Mouse (Mus musculus): ENCODE data around the gene Rnaseh1. TPM values are rescaled to one million over a fixed set of nuclear protein-coding genes. Genes with fewer than 3 reads are reported as not detected.
A peak's percentile ranks its signal among the peaks of the same experiment; 100 is the strongest.

Rnaseh1 gene
- polyA plus RNA-seq, 1 experiment from 2014 or later, result 31.7 TPM

GRCm38 (mm10) chr12:28697821-28698595 lies 48.6 kb downstream of the Rnaseh1 start:
- WGBS, result 77% methylated on average over 14 of the region's 14 CpGs
- Histone ChIP-seq H3K4me1 (no peaks in the 10 kb centered on the region; the same call in 1 of the 2 replicates), H3K4me2 (no peak overlapping the region), H3K9me3 (no peaks in the 10 kb centered on the region), H3K4me3 (no peak overlapping the region), H3K27ac (no peak overlapping the region), H3K27me3 (no peaks in the 10 kb centered on the region), H3K36me3 (peaks cover 44% of the 10 kb centered on the region), H3K9ac (no peak overlapping the region)
- no peak for ATAC-seq (ENCODE audit: insufficient number of reproducible peaks, insufficient read depth, low FRiP score, low TSS enrichment, low read depth)

- 75% methylated on average over 5 of the region's 5 CpGs for WGBS
- no peaks in the 10 kb centered on the region for H3K9me3 ChIP-seq
- no peaks in the 10 kb centered on the region for H3K27me3 ChIP-seq
- H3K36me3 ChIP-seq, result peaks cover 40% of the 10 kb centered on the region
- H3K4me3 ChIP-seq, result no peak overlapping the region
- no peak overlapping the region for H3K4me2 ChIP-seq
- H3K27ac ChIP-seq, result no peak overlapping the region
- H3K9ac ChIP-seq, result no peak overlapping the region
- no peaks in the 10 kb centered on the region; the same call in 1 of the 2 replicates for H3K4me1 ChIP-seq
- ATAC-seq (ENCODE audit: insufficient number of reproducible peaks, insufficient read depth, low FRiP score, low TSS enrichment, low read depth), result no peak
These were observed 49.7 kb downstream of the Rnaseh1 start for GRCm38 (mm10) chr12:28699086-28699485.

- no peak overlapping the region for H3K9ac ChIP-seq
- H3K4me3 ChIP-seq, result no peak overlapping the region
- no peaks in the 10 kb centered on the region for H3K9me3 ChIP-seq
- no peaks in the 10 kb centered on the region for H3K27me3 ChIP-seq
- no peak for ATAC-seq (ENCODE audit: insufficient number of reproducible peaks, insufficient read depth, low FRiP score, low TSS enrichment, low read depth)
- peaks cover 35% of the 10 kb centered on the region for H3K36me3 ChIP-seq
- H3K4me2 ChIP-seq, result no peak overlapping the region
- peak overlapping the region; percentile 78; the same call in 1 of the 2 replicates for H3K27ac ChIP-seq
- no peaks in the 10 kb centered on the region; the same call in 1 of the 2 replicates for H3K4me1 ChIP-seq
- WGBS, result 6% methylated on average over 6 of the region's 6 CpGs
These were observed 50.3 kb downstream of the Rnaseh1 start for GRCm38 (mm10) chr12:28699656-28700055.

- ATAC-seq (ENCODE audit: insufficient number of reproducible peaks, insufficient read depth, low FRiP score, low TSS enrichment, low read depth), result no peak
These were observed 50.7 kb downstream of the Rnaseh1 start for GRCm38 (mm10) chr12:28700101-28700511.

GRCm38 (mm10) chr12:28700561-28701025 lies 51.2 kb downstream of the Rnaseh1 start:
- no peaks in the 10 kb centered on the region for H3K27me3 ChIP-seq
- no peaks in the 10 kb centered on the region for H3K9me3 ChIP-seq
- H3K9ac ChIP-seq, result 0 out of 2 replicates have a peak overlapping the region, but pooled peaks have one; percentile 49
- no peaks in the 10 kb centered on the region; the same call in 1 of the 2 replicates for H3K4me1 ChIP-seq
- H3K27ac ChIP-seq, result no peak overlapping the region; the same call in 1 of the 2 replicates
- H3K4me2 ChIP-seq, result no peak overlapping the region
- 86% methylated on average over 19 of the region's 19 CpGs for WGBS
- ATAC-seq (ENCODE audit: insufficient number of reproducible peaks, insufficient read depth, low FRiP score, low TSS enrichment, low read depth), result no peak
- H3K4me3 ChIP-seq, result no peak overlapping the region
- H3K36me3 ChIP-seq, result peaks cover 25% of the 10 kb centered on the region

More at GRCm38 (mm10) chr12:28700101-28700511, 50.7 kb downstream of the Rnaseh1 start:
- peak overlapping the region; percentile 49; the same call in 1 of the 2 replicates for H3K9ac ChIP-seq
- H3K9me3 ChIP-seq, result no peaks in the 10 kb centered on the region
- H3K4me3 ChIP-seq, result no peak overlapping the region
- H3K27me3 ChIP-seq, result no peaks in the 10 kb centered on the region
- 36% methylated on average over 3 of the region's 3 CpGs for whole genome bisulfite sequencing
- H3K27ac ChIP-seq, result peak overlapping the region; percentile 78
- no peaks in the 10 kb centered on the region; the same call in 1 of the 2 replicates for H3K4me1 ChIP-seq
- peaks cover 30% of the 10 kb centered on the region for H3K36me3 ChIP-seq
- H3K4me2 ChIP-seq, result no peak overlapping the region

GRCm38 (mm10) chr12:28701302-28701701 lies 51.9 kb downstream of the Rnaseh1 start:
- WGBS, result 88% methylated on average over 11 of the region's 11 CpGs
- Histone ChIP-seq H3K4me1 (no peaks in the 10 kb centered on the region; the same call in 1 of the 2 replicates), H3K4me2 (no peak overlapping the region), H3K27me3 (no peaks in the 10 kb centered on the region), H3K36me3 (peaks cover 18% of the 10 kb centered on the region), H3K27ac (no peak overlapping the region), H3K9me3 (no peaks in the 10 kb centered on the region), H3K9ac (no peak overlapping the region), H3K4me3 (no peak overlapping the region)
- no peak for ATAC-seq (ENCODE audit: insufficient number of reproducible peaks, insufficient read depth, low FRiP score, low TSS enrichment, low read depth)

- H3K9me3 ChIP-seq, result no peaks in the 10 kb centered on the region
- no peak overlapping the region for H3K27ac ChIP-seq
- ATAC-seq (ENCODE audit: insufficient number of reproducible peaks, insufficient read depth, low FRiP score, low TSS enrichment, low read depth), result no peak
- H3K4me2 ChIP-seq, result no peak overlapping the region
- no peak overlapping the region for H3K9ac ChIP-seq
- no peaks in the 10 kb centered on the region for H3K27me3 ChIP-seq
- H3K36me3 ChIP-seq, result peaks cover 15% of the 10 kb centered on the region
- H3K4me3 ChIP-seq, result no peak overlapping the region
- 6% methylated on average over 12 of the region's 12 CpGs for WGBS
- H3K4me1 ChIP-seq, result no peaks in the 10 kb centered on the region; the same call in 1 of the 2 replicates
These were observed 55.0 kb downstream of the Rnaseh1 start for GRCm38 (mm10) chr12:28704381-28704780.

- Histone ChIP-seq H3K4me2 (no peak overlapping the region), H3K4me3 (no peak overlapping the region), H3K4me1 (no peaks in the 10 kb centered on the region; the same call in 1 of the 2 replicates), H3K36me3 (peaks cover 23% of the 10 kb centered on the region), H3K9ac (no peak overlapping the region), H3K27ac (no peak overlapping the region), H3K27me3 (no peaks in the 10 kb centered on the region), H3K9me3 (no peaks in the 10 kb centered on the region)
- WGBS, result 85% methylated on average over 6 of the region's 6 CpGs
- no peak for ATAC-seq (ENCODE audit: insufficient number of reproducible peaks, insufficient read depth, low FRiP score, low TSS enrichment, low read depth)
These were observed 55.8 kb downstream of the Rnaseh1 start for GRCm38 (mm10) chr12:28705204-28705603.

- no peak overlapping the region for H3K4me2 ChIP-seq
- H3K36me3 ChIP-seq, result peaks cover 45% of the 10 kb centered on the region
- H3K4me3 ChIP-seq, result no peak overlapping the region
- H3K27me3 ChIP-seq, result no peaks in the 10 kb centered on the region
- 81% methylated on average over 4 of the region's 4 CpGs for WGBS
- H3K9ac ChIP-seq, result no peak overlapping the region
- H3K27ac ChIP-seq, result no peak overlapping the region
- no peaks in the 10 kb centered on the region for H3K9me3 ChIP-seq
- no peak for ATAC-seq (ENCODE audit: insufficient number of reproducible peaks, insufficient read depth, low FRiP score, low TSS enrichment, low read depth)
- H3K4me1 ChIP-seq, result no peaks in the 10 kb centered on the region
These were observed 58.8 kb downstream of the Rnaseh1 start for GRCm38 (mm10) chr12:28708154-28708553.

Small RNA genes lying within 50 kb of the gene (microRNA-seq; reads per million reads assigned to microRNA genes)
- not detected for gene Mir6937

Other genes starting within 250 kb of the Rnaseh1 start
- gene Dcdc2c, start 97.2 kb upstream of the Rnaseh1 start, polyA plus RNA-seq (2015; fragmentation: Nextera tagmentation; extraction: Ambion mirVana), result 0.18 TPM in 1 of 2 replicates, not detected in the other
- not detected in 2 replicates for gene Allc, start 67.1 kb upstream of the Rnaseh1 start, polyA plus RNA-seq (2015; fragmentation: Nextera tagmentation; extraction: Ambion mirVana)
- 0.30 TPM in 1 of 2 replicates, not detected in the other for gene Colec11, start 26.2 kb upstream of the Rnaseh1 start, polyA plus RNA-seq (2015; fragmentation: Nextera tagmentation; extraction: Ambion mirVana)
- 763 and 839 TPM in 2 replicates for gene Rps7, start 13.6 kb upstream of the Rnaseh1 start, polyA plus RNA-seq (2015; fragmentation: Nextera tagmentation; extraction: Ambion mirVana)
- 69.5 and 72.0 TPM in 2 replicates for gene Adi1, start 25.6 kb downstream of the Rnaseh1 start, polyA plus RNA-seq (2015; fragmentation: Nextera tagmentation; extraction: Ambion mirVana)
- 45.0 and 47.1 TPM in 2 replicates for gene Trappc12, start 100.9 kb downstream of the Rnaseh1 start, polyA plus RNA-seq (2015; fragmentation: Nextera tagmentation; extraction: Ambion mirVana)
- gene Eipr1, start 102.2 kb downstream of the Rnaseh1 start, polyA plus RNA-seq (2015; fragmentation: Nextera tagmentation; extraction: Ambion mirVana), result 31.3 and 35.0 TPM in 2 replicates

Measured in embryonic facial prominence, embryonic 13.5 days (tissue).